Mouse (Mus musculus) erythroid progenitor cell, adult 5-6 weeks (primary cell): ENCODE data around the gene Rfx7. TPM values are rescaled to one million over a fixed set of nuclear protein-coding genes. Genes with fewer than 3 reads are reported as not detected.
"Not testable (repeated sequence)": the region's sequence is repeated elsewhere in the genome, so short reads cannot be mapped to it uniquely, and the experiment has no call there.

Source experiments
- ATAC-seq: replicated peaks from 2 replicates; pipeline ENCODE4 v1.8.0; 2016; ENCODE audit warnings: moderate number of reproducible peaks, mild to moderate bottlenecking, moderate TSS enrichment, inconsistent platforms; ENCODE audit not compliant: poor library complexity, low FRiP score, severe bottlenecking
- total RNA-seq, 2 experiments: library from RNA; stranded (forward) in 1 of 2; stranded (reverse) in 1 of 2; fragments of 150-400 nt in 1 of 2; fragments of 186-747, 209-891 nt in 1 of 2; gene quantifications; 2 replicates each; pipeline versions ENCODE4 v1.2.3 to v1.2.4; 2015 to 2017; ENCODE audit warnings: low replicate concordance in 2 of 2

Gene Rfx7
- total RNA-seq, 2 experiments from 2014 or later, result 4.5 to 13.8 TPM

GRCm38 (mm10) chr9:72637243-72637642 lies 105.2 kb downstream of the Rfx7 start:
- ATAC-seq, result no peak

GRCm38 (mm10) chr9:72638951-72639842 lies 107.2 kb downstream of the Rfx7 start:
- peak; percentile 40; the same call in 1 of the 2 replicates for ATAC-seq

DNA sequence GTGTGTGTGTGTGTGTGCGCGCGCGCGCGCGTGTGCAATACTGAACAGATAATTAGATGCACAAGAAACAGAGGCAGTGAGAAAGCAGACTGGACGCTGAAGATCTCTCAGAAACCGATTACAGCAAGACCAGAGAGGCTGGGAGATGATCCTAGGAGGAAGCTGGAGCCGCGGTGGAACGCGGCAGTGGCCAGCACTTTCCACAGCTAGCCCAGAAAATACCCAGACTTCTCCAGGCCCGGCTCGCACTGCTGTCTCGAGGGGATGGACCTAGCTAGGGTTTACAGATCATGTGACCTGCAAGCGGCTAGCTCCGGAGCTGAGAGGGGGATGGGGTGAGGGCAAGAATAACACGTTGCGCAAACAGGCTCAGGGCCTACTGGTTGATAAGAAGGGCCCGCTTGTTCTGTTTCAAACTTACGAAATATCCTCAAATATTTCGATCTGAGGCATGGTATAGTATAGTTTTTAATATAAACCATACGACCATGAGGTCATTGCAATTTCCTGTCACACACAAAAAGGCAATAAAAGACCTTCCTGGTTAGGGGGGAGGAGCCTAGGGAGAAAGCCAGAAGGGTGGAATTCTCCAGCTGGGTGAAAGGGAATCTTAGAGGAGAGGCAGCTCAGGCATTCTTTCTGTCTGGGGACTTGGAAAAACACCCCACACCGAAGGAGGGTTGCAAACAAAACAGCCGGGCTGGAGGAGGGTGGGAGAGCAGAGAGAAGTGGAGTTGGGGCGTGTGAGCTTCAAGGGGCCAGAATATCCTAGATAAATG lies 108.0 kb downstream of the Rfx7 start:
- ATAC-seq, result peak; percentile 85

DNA sequence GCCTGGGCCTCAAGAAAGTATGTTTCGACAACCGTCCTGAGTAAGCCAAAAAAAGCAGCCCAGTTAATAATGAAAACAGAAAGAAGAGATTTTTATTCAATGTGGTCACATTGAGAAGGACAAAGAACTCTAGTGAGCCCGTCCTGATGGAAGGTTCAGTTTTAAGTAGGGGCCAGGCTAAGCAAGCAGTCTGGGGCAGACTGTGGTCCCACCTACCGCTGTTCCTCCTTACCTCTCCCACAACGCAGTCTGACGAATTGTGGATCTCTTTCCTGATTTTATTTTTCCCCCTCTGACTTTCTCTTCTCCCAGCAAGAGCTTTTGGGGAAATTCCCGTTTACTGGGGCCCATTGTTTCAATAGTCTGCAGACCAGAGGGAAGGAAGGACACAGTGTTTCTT lies 108.6 kb downstream of the Rfx7 start:
- no peak for ATAC-seq

DNA sequence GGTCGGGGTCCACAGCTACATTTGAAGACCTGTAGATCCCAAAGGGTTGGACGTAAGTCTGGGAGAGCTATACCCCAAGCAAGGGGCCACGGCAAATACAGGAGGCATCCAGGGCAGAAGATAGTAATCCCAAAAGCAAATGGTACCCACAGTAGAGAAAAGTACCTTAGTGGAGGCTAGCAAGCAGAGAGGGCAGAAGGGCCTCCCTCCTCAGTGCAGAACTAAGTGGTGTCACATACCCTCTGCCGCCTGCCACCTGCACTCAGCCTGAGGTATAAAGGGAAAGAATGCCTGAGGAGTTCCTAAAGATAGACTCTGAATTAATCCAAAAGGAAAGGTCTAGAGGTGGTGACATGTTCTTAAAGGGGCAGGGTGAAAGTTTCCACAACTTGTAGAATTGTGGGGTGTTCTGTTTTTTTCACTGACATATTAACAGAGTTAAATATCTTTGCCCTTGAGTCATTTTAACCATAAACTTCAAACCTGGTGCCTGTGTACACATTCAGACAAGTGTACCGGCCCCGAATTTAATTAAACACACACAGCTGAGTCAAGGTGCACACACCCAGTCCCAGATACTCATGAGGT lies 109.1 kb downstream of the Rfx7 start:
- ATAC-seq, result no peak

DNA sequence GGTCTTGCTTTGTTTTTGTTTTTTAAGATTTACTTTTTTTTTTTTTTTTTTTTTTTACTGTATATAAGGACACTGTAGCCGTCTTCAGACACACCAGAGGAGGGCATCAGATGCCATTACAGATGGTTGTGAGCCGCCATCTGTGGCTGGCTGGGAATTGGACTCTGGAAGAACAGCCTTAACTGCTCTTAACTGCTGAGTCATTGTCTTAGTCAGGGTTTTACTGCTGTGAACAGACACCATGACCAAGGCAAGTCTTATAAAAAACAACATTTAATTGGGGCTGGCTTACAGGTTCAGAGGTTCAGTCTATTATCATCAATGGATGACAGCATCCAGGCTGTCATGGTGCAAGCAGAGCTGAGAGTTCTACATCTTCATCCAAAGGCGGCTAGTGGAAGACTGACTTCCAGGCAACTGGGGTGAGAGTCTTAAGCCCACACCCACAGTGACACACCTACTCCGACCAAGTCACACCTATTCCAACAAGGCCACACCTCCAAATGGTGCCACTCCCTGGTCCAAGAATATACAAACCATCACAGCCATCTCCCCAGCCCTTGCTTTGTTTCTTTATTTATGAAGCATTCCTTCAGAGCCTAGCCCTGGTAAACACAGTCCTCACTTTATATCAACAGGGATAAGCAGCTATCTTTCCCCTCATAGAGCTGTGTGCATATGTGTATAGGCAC lies 110.9 kb downstream of the Rfx7 start:
- not testable (repeated sequence) for ATAC-seq

- no peak for ATAC-seq
Observed at GRCm38 (mm10) chr9:72643651-72644417, 111.8 kb downstream of the Rfx7 start.

DNA sequence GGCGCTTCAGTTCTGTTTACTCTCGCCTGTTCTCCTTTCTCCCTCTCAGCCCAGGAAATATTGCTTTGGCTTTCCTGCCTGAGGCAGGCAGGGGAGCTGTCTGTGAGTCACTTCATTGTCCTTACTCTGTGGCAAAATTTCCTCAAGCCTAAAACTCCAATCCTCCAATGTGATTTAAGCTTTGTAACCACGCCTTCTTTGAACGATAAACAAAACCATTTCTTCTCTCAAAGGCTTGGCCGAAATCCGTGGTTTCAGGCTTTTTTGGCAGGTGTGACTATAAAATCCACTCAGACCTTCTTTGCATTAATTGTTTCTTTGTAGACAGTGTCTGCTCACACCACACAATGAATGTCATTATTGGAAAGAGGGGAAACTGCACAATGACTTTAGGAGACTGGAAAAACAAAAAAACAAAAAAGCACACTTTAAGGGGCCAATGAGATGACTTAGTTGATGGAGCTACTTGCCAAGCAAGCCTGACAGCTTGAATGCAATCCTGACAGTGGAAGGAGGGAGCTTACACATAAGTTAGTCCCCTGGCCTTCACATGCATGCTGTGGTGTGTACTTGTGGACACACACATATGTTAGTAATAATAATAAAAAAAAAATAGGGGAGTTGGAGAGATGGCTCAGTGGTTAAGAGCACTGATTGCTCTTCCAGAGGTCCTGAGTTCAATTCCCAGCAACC lies 112.5 kb downstream of the Rfx7 start:
- no peak for ATAC-seq

- ATAC-seq, result no peak
Observed at GRCm38 (mm10) chr9:72649781-72650180, 117.7 kb downstream of the Rfx7 start.

DNA sequence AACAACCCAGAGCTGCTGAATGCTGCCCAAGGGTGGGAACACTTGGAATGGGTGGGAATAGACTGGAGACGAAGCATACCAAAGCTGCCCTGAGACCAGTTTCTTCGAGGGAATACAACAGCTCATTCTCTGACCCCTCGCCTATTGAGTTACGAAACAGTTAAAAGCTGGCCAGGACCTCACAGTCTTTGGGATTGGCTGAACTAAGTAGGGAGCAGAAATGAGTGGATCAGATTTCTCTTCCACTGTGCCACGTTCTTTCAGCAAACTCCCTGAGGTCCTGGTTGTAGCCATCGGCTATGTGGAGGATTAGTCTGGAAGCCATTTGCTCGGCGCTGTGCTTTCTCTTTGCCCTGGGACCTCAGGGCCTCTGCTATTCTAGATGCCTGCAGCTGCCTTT lies 120.9 kb downstream of the Rfx7 start:
- no peak for ATAC-seq

DNA sequence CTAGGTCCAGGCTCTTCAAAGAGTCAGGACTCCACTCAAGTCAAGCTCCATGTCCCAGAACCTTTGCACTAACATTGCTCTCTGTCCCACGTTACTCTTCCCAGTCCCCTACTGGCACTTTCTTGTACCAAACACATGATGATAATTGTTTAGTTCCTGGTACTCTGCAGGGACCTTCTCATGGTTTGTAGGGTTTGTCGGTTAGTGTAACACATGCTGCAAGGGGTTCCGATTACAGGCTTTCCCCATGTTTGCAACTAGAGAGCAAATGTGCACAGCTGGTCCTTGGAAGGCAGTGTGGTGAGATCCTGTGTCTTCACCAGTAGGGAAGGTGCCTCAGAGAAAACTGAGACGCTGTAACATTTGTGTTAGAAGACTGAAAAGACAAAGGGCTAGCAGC lies 121.5 kb downstream of the Rfx7 start:
- ATAC-seq, result no peak

- peak; percentile 81 for ATAC-seq
Observed at GRCm38 (mm10) chr9:72654593-72655242, 122.7 kb downstream of the Rfx7 start.

- ATAC-seq, result no peak
Observed at GRCm38 (mm10) chr9:72655602-72656001, 123.6 kb downstream of the Rfx7 start.

DNA sequence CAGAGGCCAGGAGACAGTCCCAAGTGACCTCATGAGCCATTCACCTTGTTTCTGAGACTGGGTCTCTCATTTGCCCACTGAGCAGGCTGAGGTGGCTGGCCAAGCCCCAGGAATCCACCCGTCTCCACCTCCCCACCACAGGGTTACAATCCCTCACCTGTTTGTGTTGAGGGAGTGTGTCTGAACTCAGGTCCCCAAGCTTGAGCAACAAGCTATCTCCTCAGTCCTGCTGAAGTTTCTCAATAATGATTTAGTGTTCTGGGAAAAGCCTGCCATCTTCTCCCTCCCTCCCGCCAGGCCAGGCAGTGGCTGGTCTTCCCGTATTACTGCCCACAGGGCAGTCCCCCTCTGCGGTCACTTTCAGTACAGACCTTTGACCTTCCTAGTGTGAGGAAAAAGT lies 124.5 kb downstream of the Rfx7 start:
- no peak for ATAC-seq

GRCm38 (mm10) chr9:72656940-72657339 lies 124.9 kb downstream of the Rfx7 start:
- no peak for ATAC-seq

DNA sequence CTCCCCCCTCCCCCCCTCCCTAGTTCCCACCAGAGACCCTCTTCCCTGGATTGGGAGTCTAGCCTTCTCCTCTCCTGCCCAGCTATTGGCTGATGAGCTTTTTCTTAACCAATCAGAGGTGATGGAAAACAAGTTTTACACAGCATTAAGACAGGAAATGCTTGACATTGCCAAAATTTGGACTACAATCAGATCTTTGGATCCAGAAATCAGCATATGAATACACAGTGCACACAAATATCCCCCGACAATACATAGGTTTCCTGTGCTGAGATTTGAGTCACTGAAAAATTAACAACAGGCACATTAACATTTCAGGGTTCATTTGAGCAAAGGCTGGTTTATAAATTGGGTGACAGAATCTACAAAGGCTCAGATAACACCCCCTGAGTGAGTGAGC lies 125.7 kb downstream of the Rfx7 start:
- no peak for ATAC-seq

- ATAC-seq, result no peak
Observed at GRCm38 (mm10) chr9:72660139-72660538, 128.1 kb downstream of the Rfx7 start.

DNA sequence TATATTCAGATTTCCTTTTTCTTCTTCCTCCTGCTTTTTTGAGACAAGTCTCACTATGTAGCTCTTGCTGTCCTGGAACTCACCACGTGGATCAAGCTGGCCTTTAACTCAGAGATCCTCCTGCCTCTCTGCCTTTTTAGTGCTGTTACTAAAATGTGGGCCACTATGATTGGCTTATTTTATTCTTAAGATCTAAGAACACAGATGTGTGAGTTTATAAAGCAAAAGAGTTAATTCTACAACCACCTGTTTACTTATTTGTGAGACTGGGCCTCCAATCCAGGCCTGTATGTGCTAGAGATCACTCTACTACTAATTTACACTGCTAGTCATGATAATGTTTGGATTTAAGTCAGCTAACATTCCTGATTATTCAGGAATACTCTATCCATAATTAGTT lies 128.9 kb downstream of the Rfx7 start:
- ATAC-seq, result no peak
